Mouse (Mus musculus) testis, adult 2 months (tissue): ENCODE measurements around the gene Ddx23.

ENCODE experiments used
- CTCF ChIP-seq: fragments of 200-500 bp; IDR thresholded peaks from 2 replicates; pipeline ENCODE4 v1.5.1; 2012; ENCODE audit warnings: low read depth, mild to moderate bottlenecking, inconsistent platforms, low read length, moderate library complexity; ENCODE audit not compliant: control insufficient read depth, insufficient read depth, insufficient replicate concordance
- POLR2A ChIP-seq: fragments of 200-500 bp; IDR thresholded peaks from 2 replicates; pipeline ENCODE4 v1.6.1; 2012; ENCODE audit warnings: low read depth, mild to moderate bottlenecking, inconsistent platforms, low read length, moderate library complexity; ENCODE audit not compliant: control insufficient read depth

- TF ChIP-seq CTCF (no peak), POLR2A (no peak)
Observed at GRCm38 (mm10) chr15:98600036-98600709, 62.5 kb downstream of the Ddx23 start.
